Mouse (Mus musculus) embryonic fibroblast, embryonic 13.5 days (primary cell): ENCODE measurements around the gene Pop7.

ENCODE experiments used
- CTCF ChIP-seq: IDR thresholded peaks from 2 replicates; pipeline ENCODE4 v1.5.1; 2011; ENCODE audit warnings: mild to moderate bottlenecking, control low read depth, low read length, moderate library complexity, borderline replicate concordance; ENCODE audit not compliant: insufficient read depth
- POLR2A ChIP-seq: IDR thresholded peaks from 2 replicates; pipeline ENCODE4 v1.6.1; 2011; ENCODE audit warnings: low read depth, mild to moderate bottlenecking, control low read depth, low read length, moderate library complexity

GRCm38 (mm10) chr5:137532131-137532807 is 30.0 kb upstream of the Pop7 start:
- no peak for TF ChIP-seq CTCF
- peak; percentile 52; the same call in 1 of the 2 replicates for TF ChIP-seq POLR2A
